Mouse (Mus musculus) urinary bladder, postnatal 0 days (tissue): ENCODE measurements around the gene Kdm4b. TPM values are rescaled to one million over a fixed set of nuclear protein-coding genes. Genes with fewer than 3 reads are reported as not detected.

Experiments
- microRNA-seq: library from miRNA; unstranded; fragments of <30 nt; microRNA quantifications from one replicate; pipeline ENCODE4, GENCODE M21; 2016
- polyA plus RNA-seq: library from polyadenylated mRNA; unstranded; fragments of >200 nt; fragmentation: Nextera tagmentation; extraction: Ambion mirVana; gene quantifications from 2 replicates; pipeline ENCODE4 v1.2.1, GENCODE M21; 2015

Gene Kdm4b
- polyA plus RNA-seq, result 23.0 and 24.0 TPM in 2 replicates

DNA sequence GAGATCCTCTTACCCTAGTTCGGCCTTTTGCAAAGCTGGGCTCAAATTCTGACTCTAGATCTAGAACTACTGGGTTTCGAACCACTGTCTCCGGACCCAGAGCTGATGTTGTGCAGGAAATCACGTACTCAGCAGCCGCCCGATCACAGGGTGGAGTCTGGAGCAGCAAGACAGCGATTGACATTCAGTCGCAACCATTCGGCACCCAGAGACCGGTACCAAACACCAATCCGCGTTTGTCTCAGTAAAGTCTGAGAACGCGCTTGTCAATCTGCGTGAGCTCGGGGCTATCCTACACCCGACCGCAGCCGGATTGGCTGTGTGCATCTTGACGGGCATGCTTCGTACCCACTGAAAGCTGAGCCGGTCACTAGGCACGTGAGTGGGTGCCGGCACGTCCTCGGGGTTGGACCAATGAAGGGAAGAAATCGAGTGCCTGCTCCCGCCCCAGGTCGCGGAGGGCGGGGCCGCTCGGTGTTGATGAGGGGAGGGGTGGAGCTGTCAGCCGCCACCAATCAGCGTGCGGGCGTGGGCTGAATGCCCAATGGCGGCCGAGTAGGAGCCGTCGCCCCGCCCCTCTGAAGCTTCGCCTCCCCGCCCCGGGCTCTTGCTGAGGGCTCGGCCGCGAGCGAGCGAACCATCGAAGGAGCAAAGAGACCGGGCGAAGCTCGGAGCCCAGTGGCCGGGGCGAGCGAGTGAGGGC lies at the start of gene Kdm4b:
TSS of gene Kdm4b (plus strand) at position 613 of the 703 bp plus-strand sequence.

DNA sequence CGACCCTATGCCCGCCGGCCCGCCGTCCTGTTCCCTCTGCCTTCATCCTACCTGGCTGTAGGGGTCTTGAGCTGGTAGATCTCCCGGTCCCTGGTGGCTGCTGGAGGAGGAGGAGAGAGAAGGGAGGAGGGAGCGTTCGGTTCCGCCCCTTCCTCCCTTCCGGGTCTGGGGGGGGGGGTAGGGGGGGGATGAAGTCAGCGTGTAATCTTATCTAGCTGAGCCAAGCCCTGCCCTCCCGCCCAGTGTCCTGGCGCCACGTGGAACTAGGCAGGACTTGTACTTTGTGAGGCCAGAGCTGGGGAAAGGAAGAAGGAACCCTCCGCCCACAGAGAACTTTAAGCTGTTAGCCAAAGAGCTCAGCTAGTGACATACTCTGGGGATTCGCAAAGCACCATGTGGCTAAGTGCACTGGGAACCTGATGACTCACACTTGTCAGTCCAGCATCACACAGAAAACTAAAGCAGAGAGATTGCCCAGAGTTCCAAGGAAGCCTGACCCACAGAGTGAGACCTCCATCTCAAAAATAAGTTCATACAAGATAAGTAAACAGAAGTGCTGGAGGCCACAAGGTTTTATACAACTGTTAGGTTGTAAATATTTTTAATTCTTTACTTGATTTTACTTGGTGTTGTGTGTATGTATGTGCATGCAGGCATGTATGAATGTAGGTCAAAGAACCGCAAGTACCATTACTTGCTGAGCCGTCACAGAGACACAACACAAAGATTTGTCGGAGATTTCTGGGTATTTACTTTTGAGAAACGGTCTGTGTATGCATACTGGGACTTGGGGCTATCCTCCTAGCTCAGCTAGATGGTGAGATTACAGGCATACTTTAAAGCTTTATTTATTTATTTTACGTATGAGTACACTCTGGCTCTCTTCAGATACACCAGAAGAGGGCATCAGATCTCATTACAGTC lies 49.0 kb upstream of the Kdm4b start, which contains the start of gene Ticam1:
TSS of gene Ticam1 (minus strand) at position 144 of the 924 bp plus-strand sequence.

GRCm38 (mm10) chr17:56292531-56293222 lies 33.2 kb upstream of the Kdm4b start, which contains the start of gene Plin3:
Plin3 (minus strand) TSS chr17:56292873.

DNA sequence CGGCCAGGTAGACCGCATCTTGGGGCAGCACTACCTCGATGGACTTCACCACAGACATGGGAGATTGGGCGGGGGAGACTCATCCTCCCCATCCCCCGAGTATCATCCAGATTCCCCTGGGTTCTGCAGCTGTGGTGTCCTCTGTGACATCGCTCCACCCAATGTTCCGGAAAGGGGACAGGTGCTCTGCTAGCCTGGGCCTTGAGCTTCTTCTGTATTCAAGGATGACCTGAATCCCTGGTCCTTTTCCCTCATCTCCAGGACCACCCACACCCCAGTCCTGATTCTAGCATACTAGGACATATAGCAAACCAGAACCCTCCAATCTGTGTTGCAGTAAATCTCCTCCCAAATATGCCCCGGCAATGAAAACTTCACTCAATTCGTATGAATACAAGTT lies 25.7 kb upstream of the Kdm4b start, which contains the start of gene Arrdc5:
TSS of gene Arrdc5 (minus strand) at position 101 of the 400 bp plus-strand sequence.

DNA sequence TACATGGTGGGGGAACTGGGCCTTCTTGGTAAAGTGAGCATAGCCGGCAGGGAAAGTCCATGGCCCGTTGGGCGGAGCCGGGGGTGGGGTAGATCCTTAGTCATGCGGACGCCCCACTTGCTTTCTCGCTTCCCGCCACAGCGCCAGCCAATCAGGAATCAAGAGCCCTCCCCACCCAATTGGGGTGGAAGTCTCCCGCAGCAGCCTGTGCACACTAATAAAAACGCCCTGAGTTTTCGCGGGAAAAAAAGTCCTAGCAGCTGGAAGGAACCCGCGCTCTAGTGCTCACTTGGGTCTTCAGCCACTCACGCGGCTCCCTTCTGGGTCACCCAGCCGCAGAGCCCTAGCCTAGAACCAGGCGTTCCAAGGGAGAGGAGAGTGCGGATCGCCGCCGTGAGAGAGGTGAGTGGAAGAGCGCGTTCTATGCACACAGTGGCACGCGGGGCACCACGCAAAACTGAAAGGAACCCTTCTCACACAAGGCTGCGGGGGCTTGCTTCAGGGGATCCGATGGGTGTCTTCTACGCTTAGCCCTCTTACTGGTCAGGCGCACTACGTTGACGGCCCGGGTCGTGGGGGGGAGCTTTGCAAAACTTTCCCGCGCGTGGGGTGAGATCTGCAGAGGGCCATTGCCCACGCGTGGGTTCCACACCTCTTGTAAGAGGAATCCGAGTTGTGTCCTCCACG lies 22.6 kb upstream of the Kdm4b start, which contains the start of gene Uhrf1:
TSS of gene Uhrf1 (plus strand) at position 162 of the 687 bp plus-strand sequence.

Small RNA genes lying within 50 kb of the gene (microRNA-seq; reads per million reads assigned to microRNA genes)
- not detected for gene Mir6977

Other genes with a start within 250 kb of the Kdm4b start
- 53.5 and 57.9 TPM in 2 replicates for gene Hdgfl2, start 246.4 kb upstream of the Kdm4b start, polyA plus RNA-seq
- gene Plin4, start 216.3 kb upstream of the Kdm4b start, polyA plus RNA-seq, result 13.1 and 16.2 TPM in 2 replicates
- gene Plin5, start 208.5 kb upstream of the Kdm4b start, polyA plus RNA-seq, result 0.14 and 0.21 TPM in 2 replicates
- 3.4 and 7.2 TPM in 2 replicates for gene Lrg1, start 204.1 kb upstream of the Kdm4b start, polyA plus RNA-seq
- 0.37 and 0.85 TPM in 2 replicates for gene Sema6b, start 185.7 kb upstream of the Kdm4b start, polyA plus RNA-seq
- 3.6 and 4.2 TPM in 2 replicates for gene Tnfaip8l1, start 163.6 kb upstream of the Kdm4b start, polyA plus RNA-seq
- gene Mydgf, start 142.1 kb upstream of the Kdm4b start, polyA plus RNA-seq, result 75.0 and 82.0 TPM in 2 replicates
- 18.3 and 21.8 TPM in 2 replicates for gene Dpp9, start 107.2 kb upstream of the Kdm4b start, polyA plus RNA-seq
- gene Fem1a, start 69.3 kb upstream of the Kdm4b start, polyA plus RNA-seq, result 8.4 and 9.1 TPM in 2 replicates
- 3.3 and 3.6 TPM in 2 replicates for gene Ticam1, start 49.3 kb upstream of the Kdm4b start, polyA plus RNA-seq
- 54.0 and 58.1 TPM in 2 replicates for gene Plin3, start 33.2 kb upstream of the Kdm4b start, polyA plus RNA-seq
- not detected in 2 replicates for gene Arrdc5, start 25.8 kb upstream of the Kdm4b start, polyA plus RNA-seq
- 21.7 and 31.0 TPM in 2 replicates for gene Uhrf1, start 22.7 kb upstream of the Kdm4b start, polyA plus RNA-seq
- 37.4 and 42.8 TPM in 2 replicates for gene Ptprs, start 150.4 kb downstream of the Kdm4b start, polyA plus RNA-seq
- gene Znrf4, start 186.4 kb downstream of the Kdm4b start, polyA plus RNA-seq, result not detected in 2 replicates
- 9.6 and 11.7 TPM in 2 replicates for gene Gm20219, start 228.3 kb downstream of the Kdm4b start, polyA plus RNA-seq